Mouse (Mus musculus): ENCODE results near the gene Tsc22d4. TPM values are rescaled to one million over a fixed set of nuclear protein-coding genes. Genes with fewer than 3 reads are reported as not detected.
A peak's percentile ranks its signal among the peaks of the same experiment; 100 is the strongest.

The Tsc22d4 gene
- polyA plus RNA-seq (2015; fragmentation: Nextera tagmentation; extraction: Ambion mirVana): 164 and 189 TPM in 2 replicates

- peak within 1 kb of the TSS; percentile 98 for H3K4me2 ChIP-seq (ENCODE audit: low read depth, low read length)
- peaks cover 29% of the 10 kb centered on the region for H3K4me1 ChIP-seq (ENCODE audit: control insufficient read depth, insufficient read depth, low read length)
- ATAC-seq (replicated peaks; ENCODE audit: extremely low read depth, insufficient read depth, low FRiP score): peak; percentile 87
- H3K9me3 ChIP-seq (replicated peaks; ENCODE audit: control insufficient read depth, low read length): no peaks in the 10 kb centered on the region
- peak within 1 kb of the TSS; percentile 98 for H3K9ac ChIP-seq (ENCODE audit: low read length)
- no peaks in the 10 kb centered on the region for H3K27me3 ChIP-seq (ENCODE audit: control insufficient read depth, insufficient read depth, low read length)
- H3K4me3 ChIP-seq (ENCODE audit: low read length): peak within 1 kb of the TSS; percentile 95
- no peaks in the 10 kb centered on the region for H3K36me3 ChIP-seq (ENCODE audit: control insufficient read depth, insufficient read depth)
- peak within 1 kb of the TSS; percentile 97 for H3K27ac ChIP-seq (ENCODE audit: low read length)
- whole genome bisulfite sequencing: 5% methylated on average over 28 of the region's 28 CpGs
Observed at GRCm38 (mm10) chr5:137745214-137746171, at the start of gene Tsc22d4. Gene Tsc22d4 (plus strand): TSS chr5:137745730.

- H3K27ac ChIP-seq (ENCODE audit: low read length): no peak overlapping the region
- ATAC-seq (replicated peaks; ENCODE audit: extremely low read depth, insufficient read depth, low FRiP score): no peak
- WGBS: 66% methylated on average over 4 of the region's 4 CpGs
- no peak overlapping the region for H3K4me2 ChIP-seq (ENCODE audit: low read depth, low read length)
- no peaks in the 10 kb centered on the region for H3K9me3 ChIP-seq (replicated peaks; ENCODE audit: control insufficient read depth, low read length)
- H3K9ac ChIP-seq (ENCODE audit: low read length): no peak overlapping the region
- no peaks in the 10 kb centered on the region for H3K27me3 ChIP-seq (ENCODE audit: control insufficient read depth, insufficient read depth, low read length)
- H3K36me3 ChIP-seq (ENCODE audit: control insufficient read depth, insufficient read depth): no peaks in the 10 kb centered on the region
- no peaks in the 10 kb centered on the region for H3K4me1 ChIP-seq (ENCODE audit: control insufficient read depth, insufficient read depth, low read length)
- no peak overlapping the region for H3K4me3 ChIP-seq (ENCODE audit: low read length)
Observed at GRCm38 (mm10) chr5:137695930-137696329, 49.6 kb upstream of the Tsc22d4 start.

- no peak; the same call in 1 of the 2 replicates for ATAC-seq (replicated peaks; ENCODE audit: extremely low read depth, insufficient read depth, low FRiP score)
- Histone ChIP-seq H3K27me3 (ENCODE audit: control insufficient read depth, insufficient read depth, low read length) (no peaks in the 10 kb centered on the region), H3K4me1 (ENCODE audit: control insufficient read depth, insufficient read depth, low read length) (no peaks in the 10 kb centered on the region), H3K36me3 (ENCODE audit: control insufficient read depth, insufficient read depth) (no peaks in the 10 kb centered on the region), H3K9ac (ENCODE audit: low read length) (no peak overlapping the region), H3K4me3 (ENCODE audit: low read length) (no peak overlapping the region), H3K27ac (ENCODE audit: low read length) (0 out of 2 replicates have a peak overlapping the region, but pooled peaks have one; percentile 27), H3K4me2 (ENCODE audit: low read depth, low read length) (no peak overlapping the region), H3K9me3 (replicated peaks; ENCODE audit: control insufficient read depth, low read length) (no peaks in the 10 kb centered on the region)
- 52% methylated on average over 3 of the region's 3 CpGs for WGBS
Observed at GRCm38 (mm10) chr5:137699080-137699479, 46.5 kb upstream of the Tsc22d4 start.

- ATAC-seq (replicated peaks; ENCODE audit: extremely low read depth, insufficient read depth, low FRiP score): no peak
- H3K27me3 ChIP-seq (ENCODE audit: control insufficient read depth, insufficient read depth, low read length): no peaks in the 10 kb centered on the region
- no peak overlapping the region for H3K27ac ChIP-seq (ENCODE audit: low read length)
- H3K4me1 ChIP-seq (ENCODE audit: control insufficient read depth, insufficient read depth, low read length): no peaks in the 10 kb centered on the region
- no peak overlapping the region for H3K4me3 ChIP-seq (ENCODE audit: low read length)
- WGBS: 34% methylated on average over 2 of the region's 2 CpGs
- no peaks in the 10 kb centered on the region for H3K36me3 ChIP-seq (ENCODE audit: control insufficient read depth, insufficient read depth)
- no peak overlapping the region for H3K9ac ChIP-seq (ENCODE audit: low read length)
- H3K4me2 ChIP-seq (ENCODE audit: low read depth, low read length): no peak overlapping the region
- no peaks in the 10 kb centered on the region for H3K9me3 ChIP-seq (replicated peaks; ENCODE audit: control insufficient read depth, low read length)
Observed at GRCm38 (mm10) chr5:137699850-137700249, 45.7 kb upstream of the Tsc22d4 start.

GRCm38 (mm10) chr5:137705242-137705641 lies 40.3 kb upstream of the Tsc22d4 start:
- H3K4me2 ChIP-seq (ENCODE audit: low read depth, low read length): no peak overlapping the region
- H3K9me3 ChIP-seq (replicated peaks; ENCODE audit: control insufficient read depth, low read length): no peaks in the 10 kb centered on the region
- H3K4me3 ChIP-seq (ENCODE audit: low read length): no peak overlapping the region
- no peaks in the 10 kb centered on the region for H3K36me3 ChIP-seq (ENCODE audit: control insufficient read depth, insufficient read depth)
- peaks cover 5% of the 10 kb centered on the region for H3K4me1 ChIP-seq (ENCODE audit: control insufficient read depth, insufficient read depth, low read length)
- H3K27ac ChIP-seq (ENCODE audit: low read length): peak overlapping the region; percentile 61; the same call in 1 of the 2 replicates
- no peak overlapping the region for H3K9ac ChIP-seq (ENCODE audit: low read length)
- peak; percentile 41; the same call in 1 of the 2 replicates for ATAC-seq (replicated peaks; ENCODE audit: extremely low read depth, insufficient read depth, low FRiP score)
- 53% methylated on average over 6 of the region's 6 CpGs for WGBS
- H3K27me3 ChIP-seq (ENCODE audit: control insufficient read depth, insufficient read depth, low read length): no peaks in the 10 kb centered on the region

GRCm38 (mm10) chr5:137706913-137707633 lies 38.5 kb upstream of the Tsc22d4 start:
- no peaks in the 10 kb centered on the region for H3K9me3 ChIP-seq (replicated peaks; ENCODE audit: control insufficient read depth, low read length)
- no peak overlapping the region for H3K4me3 ChIP-seq (ENCODE audit: low read length)
- no peak overlapping the region for H3K9ac ChIP-seq (ENCODE audit: low read length)
- H3K4me1 ChIP-seq (ENCODE audit: control insufficient read depth, insufficient read depth, low read length): peaks cover 5% of the 10 kb centered on the region
- no peaks in the 10 kb centered on the region for H3K36me3 ChIP-seq (ENCODE audit: control insufficient read depth, insufficient read depth)
- H3K27ac ChIP-seq (ENCODE audit: low read length): peak overlapping the region; percentile 53; the same call in 1 of the 2 replicates
- no peaks in the 10 kb centered on the region for H3K27me3 ChIP-seq (ENCODE audit: control insufficient read depth, insufficient read depth, low read length)
- peak; percentile 42; the same call in 1 of the 2 replicates for ATAC-seq (replicated peaks; ENCODE audit: extremely low read depth, insufficient read depth, low FRiP score)
- 45% methylated on average over 12 of the region's 12 CpGs for WGBS
- H3K4me2 ChIP-seq (ENCODE audit: low read depth, low read length): peak overlapping the region; percentile 0

- Histone ChIP-seq H3K27me3 (ENCODE audit: control insufficient read depth, insufficient read depth, low read length) (no peaks in the 10 kb centered on the region), H3K9me3 (replicated peaks; ENCODE audit: control insufficient read depth, low read length) (no peaks in the 10 kb centered on the region), H3K36me3 (ENCODE audit: control insufficient read depth, insufficient read depth) (no peaks in the 10 kb centered on the region), H3K4me2 (ENCODE audit: low read depth, low read length) (no peak overlapping the region), H3K9ac (ENCODE audit: low read length) (no peak overlapping the region), H3K27ac (ENCODE audit: low read length) (no peak overlapping the region), H3K4me1 (ENCODE audit: control insufficient read depth, insufficient read depth, low read length) (peaks cover 3% of the 10 kb centered on the region), H3K4me3 (ENCODE audit: low read length) (no peak overlapping the region)
- WGBS: 72% methylated on average over 5 of the region's 5 CpGs
- no peak for ATAC-seq (replicated peaks; ENCODE audit: extremely low read depth, insufficient read depth, low FRiP score)
Observed at GRCm38 (mm10) chr5:137713454-137713853, 32.1 kb upstream of the Tsc22d4 start.

GRCm38 (mm10) chr5:137715685-137716084 lies 29.8 kb upstream of the Tsc22d4 start:
- no peak for ATAC-seq (replicated peaks; ENCODE audit: extremely low read depth, insufficient read depth, low FRiP score)
- Histone ChIP-seq H3K27me3 (ENCODE audit: control insufficient read depth, insufficient read depth, low read length) (no peaks in the 10 kb centered on the region), H3K9ac (ENCODE audit: low read length) (no peak overlapping the region), H3K36me3 (ENCODE audit: control insufficient read depth, insufficient read depth) (no peaks in the 10 kb centered on the region), H3K4me2 (ENCODE audit: low read depth, low read length) (no peak overlapping the region), H3K9me3 (replicated peaks; ENCODE audit: control insufficient read depth, low read length) (no peaks in the 10 kb centered on the region), H3K27ac (ENCODE audit: low read length) (no peak overlapping the region), H3K4me3 (ENCODE audit: low read length) (no peak overlapping the region), H3K4me1 (ENCODE audit: control insufficient read depth, insufficient read depth, low read length) (peaks cover 15% of the 10 kb centered on the region)
- 69% methylated on average over 8 of the region's 8 CpGs for WGBS

Measured in heart, embryonic 16.5 days (tissue).